Mouse (Mus musculus): ENCODE measurements around the gene Knl1. TPM values are rescaled to one million over a fixed set of nuclear protein-coding genes. Genes with fewer than 3 reads are reported as not detected.

Knl1 gene
- polyA plus RNA-seq, 1 experiment from 2014 or later: 70.0 TPM

GRCm38 (mm10) chr2:119045163-119045562 is 1.8 kb upstream of the Knl1 start:
- Histone ChIP-seq H3K36me3 (peaks cover 13% of the 10 kb centered on the region), H3K27ac (no peak overlapping the region), H3K4me2 (no peak overlapping the region), H3K9me3 (replicated peaks) (no peaks in the 10 kb centered on the region), H3K4me1 (replicated peaks) (peaks cover 20% of the 10 kb centered on the region), H3K9ac (no peak overlapping the region), H3K27me3 (no peaks in the 10 kb centered on the region), H3K4me3 (replicated peaks) (no peak overlapping the region)
- ATAC-seq (ENCODE audit: low read depth) (no peak), DNase-seq (no peak)
- 68% methylated on average over 2 of the region's 2 CpGs for WGBS (ENCODE audit: insufficient replicate concordance)

- Histone ChIP-seq H3K36me3 (peaks cover 12% of the 10 kb centered on the region; the same call in 1 of the 2 replicates), H3K4me1 (replicated peaks) (peaks cover 34% of the 10 kb centered on the region), H3K9ac (peak overlapping the region; percentile 95), H3K27me3 (no peaks in the 10 kb centered on the region), H3K4me3 (replicated peaks) (peak overlapping the region; percentile 94), H3K4me2 (peak overlapping the region; percentile 71), H3K9me3 (replicated peaks) (no peaks in the 10 kb centered on the region), H3K27ac (peak overlapping the region; percentile 95)
- WGBS (ENCODE audit: insufficient replicate concordance): 4% methylated on average over 4 of the region's 4 CpGs
- ATAC-seq (ENCODE audit: low read depth) (no peak), DNase-seq (no peak)
Measured at GRCm38 (mm10) chr2:119047849-119048248, 930 bp downstream of the Knl1 start.

GRCm38 (mm10) chr2:119050132-119050650 is 3.3 kb downstream of the Knl1 start:
- 66% methylated on average over 4 of the region's 4 CpGs for whole genome bisulfite sequencing (ENCODE audit: insufficient replicate concordance)
- Histone ChIP-seq H3K36me3 (peaks cover 16% of the 10 kb centered on the region; the same call in 1 of the 2 replicates), H3K27ac (no peak overlapping the region), H3K27me3 (no peaks in the 10 kb centered on the region), H3K4me2 (peak overlapping the region; percentile 36; the same call in 1 of the 2 replicates), H3K4me1 (replicated peaks) (peaks cover 40% of the 10 kb centered on the region), H3K4me3 (replicated peaks) (no peak overlapping the region; the same call in 1 of the 2 replicates), H3K9me3 (replicated peaks) (no peaks in the 10 kb centered on the region), H3K9ac (no peak overlapping the region)
- DNase-seq: no peak
- no peak for ATAC-seq (ENCODE audit: low read depth)

- Histone ChIP-seq H3K4me3 (replicated peaks) (no peak overlapping the region), H3K36me3 (peaks cover 54% of the 10 kb centered on the region), H3K27me3 (no peaks in the 10 kb centered on the region), H3K4me1 (replicated peaks) (peaks cover 10% of the 10 kb centered on the region), H3K27ac (no peak overlapping the region), H3K9ac (no peak overlapping the region), H3K9me3 (replicated peaks) (no peaks in the 10 kb centered on the region), H3K4me2 (no peak overlapping the region)
- WGBS (ENCODE audit: insufficient replicate concordance): 24% methylated on average over 2 of the region's 2 CpGs
- ATAC-seq (ENCODE audit: low read depth) (peak; percentile 71), DNase-seq (no peak)
Measured at GRCm38 (mm10) chr2:119060139-119060538, 13.2 kb downstream of the Knl1 start.

GRCm38 (mm10) chr2:119072397-119072796 is 25.5 kb downstream of the Knl1 start:
- WGBS (ENCODE audit: insufficient replicate concordance): 90% methylated on average over 4 of the region's 4 CpGs
- Histone ChIP-seq H3K36me3 (peaks cover 80% of the 10 kb centered on the region), H3K9ac (no peak overlapping the region), H3K9me3 (replicated peaks) (no peaks in the 10 kb centered on the region), H3K4me3 (replicated peaks) (no peak overlapping the region), H3K4me1 (replicated peaks) (no peaks in the 10 kb centered on the region), H3K27ac (no peak overlapping the region), H3K4me2 (no peak overlapping the region), H3K27me3 (no peaks in the 10 kb centered on the region)
- DNase-seq (no peak), ATAC-seq (ENCODE audit: low read depth) (no peak)

- WGBS (ENCODE audit: insufficient replicate concordance): 87% methylated on average over 2 of the region's 2 CpGs
- H3K27ac ChIP-seq: no peak overlapping the region
- peaks cover 77% of the 10 kb centered on the region for H3K36me3 ChIP-seq
- no peak overlapping the region for H3K4me3 ChIP-seq (replicated peaks)
- H3K9me3 ChIP-seq (replicated peaks): no peaks in the 10 kb centered on the region
- ATAC-seq (ENCODE audit: low read depth): no peak
- H3K9ac ChIP-seq: no peak overlapping the region
- DNase-seq: no peak
- H3K4me2 ChIP-seq: no peak overlapping the region
- no peaks in the 10 kb centered on the region for H3K27me3 ChIP-seq
- H3K4me1 ChIP-seq (replicated peaks): no peaks in the 10 kb centered on the region
Measured at GRCm38 (mm10) chr2:119086156-119086555, 39.2 kb downstream of the Knl1 start.

- Histone ChIP-seq H3K9me3 (replicated peaks) (no peaks in the 10 kb centered on the region), H3K4me2 (no peak overlapping the region), H3K36me3 (peaks cover 72% of the 10 kb centered on the region), H3K9ac (no peak overlapping the region), H3K4me1 (replicated peaks) (no peaks in the 10 kb centered on the region), H3K27me3 (no peaks in the 10 kb centered on the region), H3K27ac (no peak overlapping the region), H3K4me3 (replicated peaks) (no peak overlapping the region)
- DNase-seq: no peak
- ATAC-seq (ENCODE audit: low read depth): no peak
Measured at GRCm38 (mm10) chr2:119101552-119101951, 54.6 kb downstream of the Knl1 start.

GRCm38 (mm10) chr2:119106583-119106982 is 59.7 kb downstream of the Knl1 start:
- no peak overlapping the region for H3K27ac ChIP-seq
- no peaks in the 10 kb centered on the region for H3K27me3 ChIP-seq
- no peaks in the 10 kb centered on the region for H3K9me3 ChIP-seq (replicated peaks)
- H3K4me1 ChIP-seq (replicated peaks): peaks cover 2% of the 10 kb centered on the region
- H3K4me2 ChIP-seq: no peak overlapping the region
- ATAC-seq (ENCODE audit: low read depth) (no peak), DNase-seq (no peak)
- no peak overlapping the region for H3K9ac ChIP-seq
- no peak overlapping the region for H3K4me3 ChIP-seq (replicated peaks)
- peaks cover 62% of the 10 kb centered on the region for H3K36me3 ChIP-seq
- 85% methylated on average over 5 of the region's 5 CpGs for WGBS (ENCODE audit: insufficient replicate concordance)

- Histone ChIP-seq H3K27me3 (no peaks in the 10 kb centered on the region), H3K36me3 (peaks cover 43% of the 10 kb centered on the region), H3K4me1 (replicated peaks) (peaks cover 10% of the 10 kb centered on the region), H3K9ac (no peak overlapping the region), H3K9me3 (replicated peaks) (no peaks in the 10 kb centered on the region), H3K4me2 (no peak overlapping the region), H3K4me3 (replicated peaks) (no peak overlapping the region), H3K27ac (no peak overlapping the region)
- WGBS (ENCODE audit: insufficient replicate concordance): 54% methylated on average over 4 of the region's 4 CpGs
- no peak for ATAC-seq (ENCODE audit: low read depth)
- DNase-seq: peak; percentile 39
Measured at GRCm38 (mm10) chr2:119108554-119108953, 61.6 kb downstream of the Knl1 start.

- no peak overlapping the region for H3K27ac ChIP-seq
- H3K4me3 ChIP-seq (replicated peaks): no peak overlapping the region
- ATAC-seq (ENCODE audit: low read depth): no peak
- DNase-seq: no peak
- 86% methylated on average over 3 of the region's 3 CpGs for WGBS (ENCODE audit: insufficient replicate concordance)
- H3K4me2 ChIP-seq: peak overlapping the region; percentile 87; the same call in 1 of the 2 replicates
- peaks cover 39% of the 10 kb centered on the region for H3K36me3 ChIP-seq
- no peaks in the 10 kb centered on the region for H3K9me3 ChIP-seq (replicated peaks)
- no peaks in the 10 kb centered on the region for H3K27me3 ChIP-seq
- H3K4me1 ChIP-seq (replicated peaks): peaks cover 33% of the 10 kb centered on the region
- H3K9ac ChIP-seq: no peak overlapping the region
Measured at GRCm38 (mm10) chr2:119111060-119111459, 64.1 kb downstream of the Knl1 start.

- H3K9me3 ChIP-seq (replicated peaks): no peaks in the 10 kb centered on the region
- under 1% methylated on average over 51 of the region's 51 CpGs for WGBS (ENCODE audit: insufficient replicate concordance)
Measured at GRCm38 (mm10) chr2:119112438-119113112, 65.7 kb downstream of the Knl1 start, which contains the start of gene Rad51. TSS of gene Rad51 (plus strand) at chr2:119112793.

More at GRCm38 (mm10) chr2:119112438-119113112, 65.7 kb downstream of the Knl1 start, which contains the start of gene Rad51:
- peak; percentile 81 for DNase-seq
- H3K27ac ChIP-seq: peak within 1 kb of the TSS; percentile 86
- H3K36me3 ChIP-seq: peaks cover 43% of the 10 kb centered on the region
- peak within 1 kb of the TSS; percentile 87 for H3K4me2 ChIP-seq
- peaks cover 33% of the 10 kb centered on the region for H3K4me1 ChIP-seq (replicated peaks)
- H3K9ac ChIP-seq: peak within 1 kb of the TSS; percentile 90
- no peaks in the 10 kb centered on the region for H3K27me3 ChIP-seq
- peak within 1 kb of the TSS; percentile 83 for H3K4me3 ChIP-seq (replicated peaks)
- ATAC-seq (ENCODE audit: low read depth): peak; percentile 92

Data from liver, embryonic 13.5 days (tissue).